Mouse (Mus musculus) liver, embryonic 11.5 days (tissue): Measurements from ENCODE around the gene Pik3r3. TPM values are rescaled to one million over a fixed set of nuclear protein-coding genes. Genes with fewer than 3 reads are reported as not detected.

Source experiments
- ATAC-seq: fragments of 200-750 bp; cut with Nextera tagmentation; replicated peaks from 2 replicates; pipeline ENCODE4 v1.8.0; 2017; ENCODE audit warnings: moderate number of reproducible peaks, mild to moderate bottlenecking, moderate TSS enrichment, moderate library complexity; ENCODE audit not compliant: low FRiP score
- DNase-seq: peaks from one replicate; pipeline ENCODE4 v3.0.0-alpha.2; 2017; ENCODE audit warnings: low spot score
- H3K27ac ChIP-seq: fragments of 300-500 bp; sonication (generic); 2 replicates; pipeline ENCODE4 v1.5.1; 2014; ENCODE audit warnings: mild to moderate bottlenecking, low read depth, low read length, control low read depth
- H3K27me3 ChIP-seq: fragments of 300-500 bp; sonication (generic); replicated peaks from 2 replicates; pipeline ENCODE4 v1.6.1; 2014; ENCODE audit warnings: low read length, mixed read lengths; ENCODE audit not compliant: control insufficient read depth, insufficient read depth
- H3K36me3 ChIP-seq: fragments of 300-500 bp; sonication (generic); 2 replicates; pipeline ENCODE4 v1.6.1; 2014; ENCODE audit warnings: mild to moderate bottlenecking, low read length, moderate library complexity, mixed read lengths; ENCODE audit not compliant: control insufficient read depth, insufficient read depth
- H3K4me1 ChIP-seq: fragments of 300-500 bp; sonication (generic); replicated peaks from 2 replicates; pipeline ENCODE4 v1.6.1; 2014; ENCODE audit warnings: low read length, mixed read lengths; ENCODE audit not compliant: control insufficient read depth, insufficient read depth
- H3K4me2 ChIP-seq: fragments of 300-500 bp; sonication (generic); 2 replicates; pipeline ENCODE4 v1.6.1; 2014; ENCODE audit warnings: mild to moderate bottlenecking, control low read depth, moderate library complexity
- H3K4me3 ChIP-seq: fragments of 300-500 bp; sonication (generic); 2 replicates; pipeline ENCODE4 v1.5.1; 2014; ENCODE audit warnings: low read depth, low read length, control low read depth
- H3K9ac ChIP-seq: fragments of 300-500 bp; sonication (generic); 2 replicates; pipeline ENCODE4 v1.6.1; 2014; ENCODE audit warnings: low read depth, low read length, control low read depth
- H3K9me3 ChIP-seq: fragments of 300-500 bp; sonication (generic); 2 replicates; pipeline ENCODE4 v1.6.1; 2016; ENCODE audit warnings: low read length, inconsistent platforms, mixed read lengths; ENCODE audit not compliant: control insufficient read depth
- WGBS: fragments of 180-500 bp; shearing (Covaris S2); extraction: QIAGEN DNeasy Blood & Tissue Kit; methylation state at CpG from one replicate; pipeline ENCODE4 v1.1.7; 2014; 5-methylcytosine and 5-hydroxymethylcytosine counted together
- polyA plus RNA-seq: library from polyadenylated mRNA; unstranded; fragments of >200 nt; fragmentation: Nextera tagmentation; extraction: Ambion mirVana; gene quantifications from 2 replicates; pipeline ENCODE4 v1.2.1, GENCODE M21; 2014

Pik3r3 gene
- polyA plus RNA-seq, 1 experiment from 2014 or later: 6.3 TPM

DNA sequence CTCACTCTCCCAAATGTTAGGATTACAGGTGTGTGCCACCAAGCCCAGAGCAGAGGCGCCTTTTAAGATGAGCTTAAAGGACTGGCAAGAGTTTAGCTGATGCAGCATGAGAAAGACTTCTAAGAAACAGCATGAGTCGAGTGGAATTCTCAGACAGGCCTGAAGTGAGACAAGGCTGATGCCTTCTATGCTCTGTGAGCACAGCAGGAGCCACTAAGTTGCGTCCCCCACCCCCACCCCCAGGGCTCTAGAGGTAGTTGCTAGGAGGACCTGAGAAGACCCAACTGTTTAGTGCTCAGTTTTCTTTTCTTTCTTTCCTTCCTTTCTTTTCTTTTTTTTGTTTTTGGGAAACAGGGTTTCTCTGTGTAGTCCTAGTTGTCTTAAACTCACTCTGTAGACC is 39.3 kb upstream of the Pik3r3 start:
- no peak overlapping the region for H3K9ac ChIP-seq
- ATAC-seq: no peak
- 51% methylated on average over 3 of the region's 3 CpGs for WGBS
- H3K4me2 ChIP-seq: no peak overlapping the region
- H3K9me3 ChIP-seq: no peaks in the 10 kb centered on the region
- peaks cover 22% of the 10 kb centered on the region for H3K27me3 ChIP-seq
- H3K27ac ChIP-seq: no peak overlapping the region
- no peaks in the 10 kb centered on the region for H3K36me3 ChIP-seq
- DNase-seq: no peak
- H3K4me1 ChIP-seq: no peaks in the 10 kb centered on the region
- H3K4me3 ChIP-seq: no peak overlapping the region

DNA sequence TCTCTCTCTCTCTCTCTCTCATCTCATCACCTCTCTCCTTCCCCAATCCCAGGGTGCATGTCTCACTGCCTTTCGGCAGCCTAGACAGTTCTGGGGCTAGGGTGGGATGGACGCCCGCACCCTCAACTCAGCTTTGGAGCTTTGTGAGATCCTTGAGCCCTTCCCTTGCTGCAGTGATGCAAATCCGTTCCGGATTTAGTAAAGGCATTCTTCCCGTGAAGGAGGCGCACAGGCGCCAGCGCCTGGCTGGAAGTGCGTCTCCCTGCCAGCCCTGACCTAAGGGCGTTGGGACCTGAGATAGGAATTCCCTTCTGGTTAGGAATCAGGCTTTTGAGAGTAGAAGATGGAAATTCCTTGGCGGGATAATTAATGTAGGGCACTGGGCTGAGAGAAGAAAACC is 38.7 kb upstream of the Pik3r3 start:
- 0 out of 2 replicates have a peak overlapping the region, but pooled peaks have one; percentile 12 for H3K9ac ChIP-seq
- no peaks in the 10 kb centered on the region for H3K36me3 ChIP-seq
- H3K27me3 ChIP-seq: peaks cover 22% of the 10 kb centered on the region
- no peak overlapping the region for H3K27ac ChIP-seq
- no peak for DNase-seq
- no peaks in the 10 kb centered on the region for H3K9me3 ChIP-seq
- H3K4me2 ChIP-seq: peak overlapping the region; percentile 25
- ATAC-seq: no peak
- H3K4me1 ChIP-seq: no peaks in the 10 kb centered on the region
- H3K4me3 ChIP-seq: no peak overlapping the region
- 14% methylated on average over 12 of the region's 12 CpGs for WGBS

DNA sequence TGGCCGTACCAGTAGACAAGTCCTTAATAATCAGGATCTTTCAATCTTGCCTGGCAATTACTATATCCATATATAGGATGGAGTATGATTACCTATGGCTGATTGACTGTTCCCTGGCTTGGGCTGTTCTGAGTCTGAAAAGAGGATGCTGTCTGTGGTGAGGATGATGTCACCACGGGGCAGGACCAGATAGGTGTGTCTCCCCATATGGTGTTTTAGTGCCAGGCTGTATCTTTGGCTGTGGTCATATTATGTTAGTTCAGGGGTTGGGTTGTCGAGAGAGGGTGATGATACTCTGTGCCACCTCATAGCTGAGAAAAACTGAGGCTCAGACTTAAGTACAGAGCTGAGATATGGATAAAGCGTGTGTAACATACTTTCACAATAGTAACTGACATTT is 36.3 kb upstream of the Pik3r3 start:
- DNase-seq (no peak), ATAC-seq (no peak)
- 74% methylated on average over 4 of the region's 4 CpGs for WGBS
- H3K4me2 ChIP-seq: no peak overlapping the region
- H3K4me1 ChIP-seq: no peaks in the 10 kb centered on the region
- no peaks in the 10 kb centered on the region for H3K9me3 ChIP-seq
- no peak overlapping the region for H3K27ac ChIP-seq
- peaks cover 20% of the 10 kb centered on the region for H3K27me3 ChIP-seq
- H3K36me3 ChIP-seq: no peaks in the 10 kb centered on the region
- no peak overlapping the region for H3K9ac ChIP-seq
- no peak overlapping the region for H3K4me3 ChIP-seq

DNA sequence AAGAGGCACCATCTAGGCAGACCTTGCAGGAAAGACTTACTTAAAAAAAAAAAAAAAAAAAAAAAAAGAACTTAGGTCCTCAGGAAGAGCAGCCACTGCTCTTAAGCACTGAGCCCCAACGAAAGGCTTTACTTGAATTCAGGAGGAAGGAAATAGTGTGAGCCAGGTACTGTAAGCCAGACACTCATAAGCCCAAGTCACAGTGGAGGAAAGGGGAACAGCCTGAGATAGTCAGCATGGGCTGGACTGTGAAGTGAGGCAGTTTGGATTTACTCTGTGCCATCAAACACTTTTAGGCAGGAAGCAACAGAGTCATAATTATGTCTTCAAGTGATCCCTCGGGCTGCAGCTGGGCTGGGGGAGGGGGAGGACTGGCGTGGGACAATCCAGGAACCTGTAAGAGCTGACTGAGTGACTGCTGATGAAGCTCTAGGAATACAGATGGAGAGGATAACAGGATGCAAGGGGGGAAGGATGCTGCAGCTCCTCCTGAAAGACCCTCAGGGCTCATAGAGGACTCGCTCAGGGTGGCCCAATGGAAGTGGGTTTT is 29.1 kb upstream of the Pik3r3 start:
- ATAC-seq: no peak
- 56% methylated on average over 4 of the region's 4 CpGs for WGBS
- Histone ChIP-seq H3K9ac (no peak overlapping the region), H3K9me3 (no peaks in the 10 kb centered on the region), H3K4me3 (no peak overlapping the region), H3K4me1 (peaks cover 12% of the 10 kb centered on the region), H3K27ac (no peak overlapping the region), H3K4me2 (no peak overlapping the region), H3K36me3 (no peaks in the 10 kb centered on the region), H3K27me3 (no peaks in the 10 kb centered on the region)
- no peak for DNase-seq

DNA sequence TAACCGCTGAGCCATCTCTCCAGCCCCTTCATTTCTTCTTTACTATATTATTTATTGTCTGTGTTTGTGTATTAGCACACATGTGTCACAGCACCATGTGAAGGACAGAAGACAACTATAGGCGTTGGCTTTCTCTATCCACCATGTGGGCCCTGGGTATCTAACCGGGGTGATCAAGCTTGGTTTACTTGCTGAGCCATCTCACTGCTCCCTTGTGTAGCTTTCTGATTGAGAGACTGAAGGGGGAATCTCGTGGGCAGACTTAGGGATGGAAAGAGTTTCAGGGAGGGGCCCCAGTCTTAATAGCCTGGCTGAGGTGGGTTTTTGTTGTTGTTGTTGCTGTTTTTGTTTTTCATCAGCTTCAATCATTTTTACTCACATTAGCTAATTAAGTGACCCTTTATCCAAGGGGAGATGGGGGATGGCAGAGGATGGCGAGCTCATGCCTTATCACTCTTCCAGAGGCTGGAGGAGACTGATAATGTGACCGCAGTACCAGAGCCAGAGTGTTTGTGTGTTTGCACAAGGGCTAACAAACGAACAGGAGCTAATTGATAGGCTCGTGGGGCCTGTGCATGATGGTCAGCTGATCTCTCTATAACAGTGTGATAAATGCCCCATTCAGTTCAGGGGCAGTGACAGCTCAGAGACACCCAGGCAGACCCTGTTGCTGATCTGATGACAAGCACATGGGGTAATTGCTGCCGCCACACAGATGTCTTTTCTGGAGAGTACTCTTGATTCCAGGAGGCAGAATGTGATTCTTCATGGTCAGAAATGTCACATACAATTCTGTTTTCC is 27.6 kb upstream of the Pik3r3 start:
- H3K9ac ChIP-seq: no peak overlapping the region; the same call in 1 of the 2 replicates
- H3K4me3 ChIP-seq: no peak overlapping the region
- H3K4me1 ChIP-seq: peaks cover 12% of the 10 kb centered on the region
- no peaks in the 10 kb centered on the region for H3K9me3 ChIP-seq
- ATAC-seq: peak; percentile 98
- no peaks in the 10 kb centered on the region for H3K27me3 ChIP-seq
- H3K27ac ChIP-seq: peak overlapping the region; percentile 81
- WGBS: 26% methylated on average over 9 of the region's 9 CpGs
- H3K4me2 ChIP-seq: peak overlapping the region; percentile 32; the same call in 1 of the 2 replicates
- no peaks in the 10 kb centered on the region for H3K36me3 ChIP-seq
- peak; percentile 49 for DNase-seq

DNA sequence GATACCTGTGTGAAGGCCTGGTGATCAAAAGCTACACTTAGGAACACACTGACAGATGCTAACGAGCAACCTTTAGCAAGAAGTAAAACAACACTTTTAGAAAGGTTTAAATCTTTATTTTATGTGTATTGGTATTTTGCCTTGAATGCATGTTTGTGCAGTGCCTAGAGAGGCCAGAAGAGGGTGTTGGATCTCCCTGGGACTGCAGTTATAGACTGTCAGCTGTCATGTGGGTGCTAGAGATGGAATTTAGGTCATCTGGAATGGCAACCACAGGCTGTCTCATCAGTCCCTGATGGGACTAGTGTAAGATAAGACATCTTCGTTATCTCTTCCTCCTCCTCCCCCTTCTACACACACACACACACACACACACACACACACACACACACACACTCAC is 23.0 kb upstream of the Pik3r3 start:
- H3K27ac ChIP-seq: no peak overlapping the region
- no peak overlapping the region for H3K9ac ChIP-seq
- H3K4me3 ChIP-seq: no peak overlapping the region
- 56% methylated on average over 2 of the region's 2 CpGs for WGBS
- no peaks in the 10 kb centered on the region for H3K9me3 ChIP-seq
- ATAC-seq: no peak
- no peak overlapping the region for H3K4me2 ChIP-seq
- H3K36me3 ChIP-seq: no peaks in the 10 kb centered on the region
- peaks cover 9% of the 10 kb centered on the region for H3K4me1 ChIP-seq
- no peaks in the 10 kb centered on the region for H3K27me3 ChIP-seq
- DNase-seq: no peak

DNA sequence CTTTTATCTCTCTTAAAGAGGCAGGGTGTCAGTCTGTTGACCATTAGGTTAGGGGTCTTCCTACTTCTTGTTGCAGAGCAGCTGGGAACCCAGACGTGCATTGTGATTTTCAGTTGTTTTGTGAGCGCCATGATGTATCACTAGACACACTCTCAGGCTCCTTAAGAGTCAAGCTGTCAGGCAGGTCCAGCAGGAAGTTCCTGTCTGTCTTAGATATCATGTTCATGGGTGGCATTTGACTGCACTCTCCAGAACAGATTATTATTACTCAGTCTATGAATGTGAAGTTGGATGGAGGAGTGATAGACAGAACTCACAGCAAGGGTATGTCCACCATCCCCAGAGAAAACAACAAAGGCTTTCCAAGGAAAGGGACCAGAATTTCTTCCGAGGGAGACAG is 17.0 kb upstream of the Pik3r3 start:
- no peak overlapping the region for H3K4me2 ChIP-seq
- no peaks in the 10 kb centered on the region for H3K9me3 ChIP-seq
- 49% methylated on average over 3 of the region's 3 CpGs for WGBS
- no peaks in the 10 kb centered on the region for H3K27me3 ChIP-seq
- H3K4me3 ChIP-seq: no peak overlapping the region
- ATAC-seq (no peak), DNase-seq (no peak)
- H3K27ac ChIP-seq: no peak overlapping the region
- H3K9ac ChIP-seq: no peak overlapping the region
- H3K36me3 ChIP-seq: no peaks in the 10 kb centered on the region
- H3K4me1 ChIP-seq: no peaks in the 10 kb centered on the region

DNA sequence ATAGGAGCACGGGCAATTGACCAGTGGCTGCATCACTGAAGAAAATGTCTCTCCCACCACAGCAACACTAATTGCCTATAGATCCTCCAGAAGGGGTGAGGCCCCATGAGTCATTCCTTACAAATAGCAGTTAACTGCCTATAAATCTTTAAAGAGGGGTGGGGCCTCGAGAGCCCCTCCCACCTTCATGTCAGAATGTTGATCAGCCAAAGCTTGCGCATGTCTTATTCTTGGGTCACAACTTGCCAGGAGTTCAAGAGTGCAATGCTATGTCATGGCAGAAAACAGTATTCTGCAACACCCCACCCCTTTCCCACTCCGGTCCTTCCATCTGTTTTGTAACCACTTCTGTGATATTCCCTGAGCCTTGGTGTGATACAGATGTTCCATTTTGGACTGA is 14.9 kb upstream of the Pik3r3 start:
- ATAC-seq: no peak
- 83% methylated on average over 4 of the region's 4 CpGs for WGBS

DNA sequence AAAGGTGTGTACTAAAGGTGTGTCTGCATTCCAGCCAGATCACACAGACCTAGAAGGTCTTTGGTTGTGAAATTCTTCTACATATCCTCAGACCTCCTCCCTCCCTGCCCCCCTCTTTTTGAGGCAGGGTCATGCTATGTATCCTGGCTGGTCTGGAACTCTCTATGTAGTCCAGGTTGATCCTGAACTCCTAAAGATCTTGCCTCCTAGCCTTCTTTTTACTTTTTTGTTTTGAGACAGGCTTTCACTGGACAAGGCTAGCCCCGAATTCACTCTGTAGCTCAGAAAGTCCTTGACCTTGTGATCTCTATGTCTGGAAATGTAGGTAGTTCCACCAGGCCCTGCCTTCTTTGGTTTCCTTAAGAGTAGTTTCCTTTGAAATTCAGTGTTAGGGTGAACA is 12.5 kb upstream of the Pik3r3 start:
- H3K4me2 ChIP-seq: no peak overlapping the region
- no peaks in the 10 kb centered on the region for H3K9me3 ChIP-seq
- H3K36me3 ChIP-seq: no peaks in the 10 kb centered on the region
- H3K4me3 ChIP-seq: no peak overlapping the region
- no peak for ATAC-seq
- H3K27me3 ChIP-seq: no peaks in the 10 kb centered on the region
- DNase-seq: no peak
- 76% methylated on average over 1 of the region's 1 CpGs for WGBS
- H3K9ac ChIP-seq: no peak overlapping the region
- H3K27ac ChIP-seq: no peak overlapping the region
- H3K4me1 ChIP-seq: no peaks in the 10 kb centered on the region

More for the DNA sequence above, 14.9 kb upstream of the Pik3r3 start:
- no peak for DNase-seq
- Histone ChIP-seq H3K9ac (no peak overlapping the region), H3K4me1 (no peaks in the 10 kb centered on the region), H3K4me3 (no peak overlapping the region), H3K27ac (no peak overlapping the region), H3K36me3 (no peaks in the 10 kb centered on the region), H3K9me3 (no peaks in the 10 kb centered on the region), H3K4me2 (no peak overlapping the region), H3K27me3 (no peaks in the 10 kb centered on the region)
